Mouse (Mus musculus): Measurements from ENCODE around the gene Abraxas2.

Abraxas2 gene

GRCm38 (mm10) chr7:132897258-132897657 lies 38.2 kb downstream of the Abraxas2 start:
- no peak for DNase-seq (ENCODE audit: low read depth, low spot score)

- no peak for DNase-seq (ENCODE audit: low read depth, low spot score)
These were observed 39.2 kb downstream of the Abraxas2 start for GRCm38 (mm10) chr7:132898234-132898633.

GRCm38 (mm10) chr7:132900826-132901531 lies 42.0 kb downstream of the Abraxas2 start:
- no peak for DNase-seq (ENCODE audit: low read depth, low spot score)

GRCm38 (mm10) chr7:132903796-132904195 lies 44.8 kb downstream of the Abraxas2 start:
- DNase-seq (ENCODE audit: low read depth, low spot score) = no peak

- DNase-seq (ENCODE audit: low read depth, low spot score) = no peak
These were observed 62.9 kb downstream of the Abraxas2 start for GRCm38 (mm10) chr7:132921971-132922370.

- no peak for DNase-seq (ENCODE audit: low read depth, low spot score)
These were observed 66.2 kb downstream of the Abraxas2 start for GRCm38 (mm10) chr7:132925227-132925626.

GRCm38 (mm10) chr7:132927201-132927600 lies 68.2 kb downstream of the Abraxas2 start:
- DNase-seq (ENCODE audit: low read depth, low spot score) = no peak

GRCm38 (mm10) chr7:132930055-132930454 lies 71.0 kb downstream of the Abraxas2 start:
- no peak for DNase-seq (ENCODE audit: low read depth, low spot score)

DNA sequence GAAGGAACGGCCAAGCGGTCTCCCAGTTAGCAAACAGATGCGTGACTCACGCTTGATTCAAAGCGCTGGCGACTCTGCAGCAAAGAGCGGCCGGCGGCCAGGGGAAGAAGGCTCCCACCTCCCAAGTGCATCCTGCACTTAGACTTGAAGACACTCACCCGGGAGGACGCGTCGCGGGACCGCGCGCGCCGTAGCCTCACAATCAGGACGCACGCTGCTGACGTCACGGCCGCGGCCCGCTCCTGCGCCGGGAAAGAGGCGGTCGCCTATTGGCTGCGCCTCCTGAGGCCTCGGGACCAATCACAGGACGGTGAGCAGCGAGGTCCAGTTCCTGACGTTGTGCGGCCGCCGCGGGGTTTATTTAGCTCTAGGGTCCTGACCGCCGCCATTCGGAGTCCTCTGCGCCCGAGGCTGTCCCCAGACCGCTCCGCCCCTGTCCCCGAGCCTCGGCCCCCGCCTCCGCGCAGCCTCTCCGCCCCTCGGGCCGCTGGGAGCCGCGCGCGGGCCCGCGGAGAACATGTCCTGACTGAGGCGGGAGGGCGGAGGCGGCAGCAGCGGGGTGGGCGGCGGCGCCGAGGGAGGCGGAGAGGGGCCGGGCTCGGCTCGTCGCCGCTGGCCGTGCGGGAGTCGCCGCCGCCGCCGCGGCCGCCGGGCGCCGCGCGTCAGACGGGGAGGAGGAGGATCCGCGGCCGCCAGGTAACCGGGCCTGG lies 72.0 kb downstream of the Abraxas2 start, which contains the start of gene Zranb1:
TSS of gene Zranb1 (plus strand) at position 293 of the 710 bp plus-strand sequence.
- peak; percentile 98 for DNase-seq (ENCODE audit: low read depth, low spot score)

- DNase-seq (ENCODE audit: low read depth, low spot score) = peak; percentile 50
These were observed 72.7 kb downstream of the Abraxas2 start for GRCm38 (mm10) chr7:132931560-132932351.

GRCm38 (mm10) chr7:132933331-132933730 lies 74.3 kb downstream of the Abraxas2 start:
- no peak for DNase-seq (ENCODE audit: low read depth, low spot score)
